Mouse (Mus musculus): Measurements from ENCODE around the gene Gimap7.

Gene Gimap7

DNA sequence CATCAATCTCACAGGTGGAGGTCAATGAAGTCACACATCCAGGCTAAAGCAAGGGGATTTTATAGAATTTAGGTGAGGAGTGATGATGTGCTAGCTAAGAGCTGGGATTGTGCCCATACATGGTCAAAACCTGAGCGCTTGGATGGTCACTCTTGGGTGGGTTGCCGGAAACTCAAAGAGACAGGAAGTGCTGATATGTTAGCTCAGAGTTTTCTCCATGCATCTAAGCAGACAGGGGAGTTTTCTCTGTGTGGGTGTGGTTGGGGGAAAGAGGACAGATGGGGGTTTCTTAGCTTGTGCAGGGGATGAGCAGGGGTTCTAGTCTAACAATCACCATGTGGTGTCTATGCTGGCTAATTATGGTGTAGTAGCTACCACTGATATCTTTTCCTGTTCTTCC is 29.1 kb upstream of the Gimap7 start:
- in situ Hi-C loops (cut with MboI; ENCODE audit: low sequenced_read_pairs) = no loop called here

DNA sequence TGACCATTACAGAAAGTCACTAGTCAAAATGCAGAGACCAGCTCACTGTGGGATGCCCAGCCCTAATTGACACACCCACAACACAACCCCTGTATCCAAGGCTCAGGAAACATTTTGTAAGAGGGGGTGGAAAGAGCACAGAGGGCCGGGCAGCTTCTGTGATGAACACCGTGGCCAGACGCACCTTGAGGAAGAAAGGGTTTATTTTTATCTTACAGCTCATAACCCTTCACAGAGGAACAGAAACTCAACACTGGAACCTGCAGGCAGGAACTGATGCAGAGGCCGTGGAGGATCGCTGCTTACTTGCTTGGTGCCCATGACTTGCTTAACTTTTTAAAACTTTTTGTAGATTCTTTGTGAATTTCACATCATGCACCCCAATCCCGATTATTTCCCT is 25.5 kb upstream of the Gimap7 start:
- in situ Hi-C loops (cut with MboI; ENCODE audit: low sequenced_read_pairs) = no loop called here

DNA sequence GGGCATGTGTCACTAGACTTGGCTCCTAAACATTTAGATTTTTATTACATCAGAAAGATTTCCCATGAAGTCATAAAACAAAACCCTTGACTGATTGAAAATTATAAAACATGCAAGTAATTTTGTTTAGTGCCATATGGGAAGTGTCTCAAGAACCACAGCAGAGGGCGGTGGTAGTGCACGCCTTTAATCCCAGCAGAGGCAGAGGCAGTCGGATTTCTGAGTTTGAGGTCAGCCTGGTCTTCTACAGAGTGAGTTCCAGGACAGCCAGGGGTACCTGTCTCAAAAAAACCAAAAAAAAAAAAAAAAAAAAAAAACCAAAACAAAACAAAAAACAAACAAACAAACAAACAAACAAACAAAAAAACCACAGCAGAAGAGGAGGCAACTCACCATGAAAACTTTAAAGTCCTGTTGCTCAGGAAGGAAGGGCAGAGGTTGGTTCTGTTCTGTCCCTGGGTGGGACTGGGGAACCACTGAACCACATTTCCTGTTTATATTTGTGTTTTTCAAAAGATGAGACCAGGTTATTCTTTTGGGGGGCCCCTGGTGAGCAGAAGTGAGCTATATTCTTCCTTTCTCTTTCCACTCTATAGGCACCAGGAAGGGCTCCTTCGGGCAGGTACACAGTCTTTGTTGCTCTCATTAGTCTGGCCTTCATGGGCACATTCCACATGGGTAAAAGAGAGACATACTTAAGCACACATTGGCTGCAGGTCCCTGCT is 21.4 kb upstream of the Gimap7 start:
- in situ Hi-C loops (cut with MboI; ENCODE audit: low sequenced_read_pairs) = no loop called here

DNA sequence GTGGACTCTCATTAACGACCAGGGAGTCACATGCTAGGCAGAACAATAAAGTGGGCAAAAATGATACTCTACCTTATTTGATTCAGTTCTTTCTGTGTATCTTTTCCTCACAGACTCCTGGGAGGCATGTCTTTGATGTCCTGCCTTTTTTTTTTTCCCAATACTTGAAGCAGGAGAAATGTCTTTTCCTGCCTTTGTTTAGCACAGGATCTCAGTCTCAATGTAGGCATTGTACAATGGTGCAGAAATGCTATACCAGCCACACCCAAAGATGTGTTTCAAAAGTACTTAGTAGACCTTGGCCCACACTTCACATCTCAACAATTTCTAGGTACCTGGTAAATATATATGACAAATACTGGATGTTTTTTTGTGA is 20.9 kb upstream of the Gimap7 start:
- in situ Hi-C loops (cut with MboI; ENCODE audit: low sequenced_read_pairs) = no loop called here

DNA sequence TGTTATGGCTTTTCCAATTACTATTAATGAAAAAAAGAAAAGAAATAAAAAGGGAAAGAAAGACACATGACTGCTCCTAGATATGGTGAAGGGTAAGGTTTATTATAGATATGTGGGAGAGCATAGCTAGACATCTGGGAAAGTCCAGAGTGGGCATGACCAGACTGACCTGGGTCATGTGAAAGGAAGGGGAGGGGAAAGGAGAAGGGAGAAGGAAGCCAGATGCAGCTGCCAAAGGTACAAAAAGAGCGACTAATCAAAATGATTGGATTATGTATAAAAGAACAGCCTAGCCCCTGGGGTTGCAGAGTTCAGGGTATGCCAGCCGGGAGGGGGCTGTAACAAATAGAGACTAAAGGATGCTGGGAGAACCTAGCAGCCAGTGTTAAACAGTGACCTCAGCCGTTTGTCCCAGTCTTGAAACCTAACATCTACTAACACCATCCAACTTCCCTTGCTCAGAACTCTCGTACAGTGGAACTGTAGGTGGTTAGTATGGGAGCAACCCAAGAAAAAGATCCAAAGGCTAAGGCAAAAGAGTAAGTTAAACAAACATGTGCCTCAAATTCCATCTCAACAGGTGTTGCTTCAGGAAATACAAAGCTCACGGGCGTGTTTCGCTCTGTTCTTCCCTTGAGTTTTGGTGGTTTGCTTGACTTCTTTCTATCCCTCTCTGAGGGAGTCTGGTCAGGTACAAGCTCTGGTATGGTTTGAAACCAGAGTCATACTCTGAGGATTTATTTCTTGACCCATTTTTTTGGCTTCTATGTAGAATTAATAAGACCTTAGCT is 20.2 kb upstream of the Gimap7 start:
- in situ Hi-C loops (cut with MboI; ENCODE audit: low sequenced_read_pairs) = no loop called here

DNA sequence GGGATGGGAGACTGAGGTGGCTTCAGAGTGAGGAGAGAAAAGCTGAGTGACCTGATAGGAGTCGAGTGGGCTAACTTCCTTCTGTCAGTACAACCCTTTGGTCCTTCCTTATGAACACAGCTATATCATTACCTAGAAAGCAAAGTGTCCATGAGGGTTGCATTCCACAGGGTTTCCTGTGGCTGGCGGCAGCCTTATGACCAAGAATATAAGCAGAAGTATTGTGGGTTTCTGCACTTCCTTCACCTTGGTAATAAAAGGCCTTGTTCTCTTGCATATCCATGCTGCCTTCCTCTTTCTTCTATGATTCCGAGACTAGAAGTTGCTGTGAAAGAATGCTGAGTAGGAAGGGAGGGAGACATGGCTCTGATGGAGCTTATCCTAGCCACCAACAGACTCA is 19.5 kb upstream of the Gimap7 start:
- in situ Hi-C loops (cut with MboI; ENCODE audit: low sequenced_read_pairs) = no loop called here

DNA sequence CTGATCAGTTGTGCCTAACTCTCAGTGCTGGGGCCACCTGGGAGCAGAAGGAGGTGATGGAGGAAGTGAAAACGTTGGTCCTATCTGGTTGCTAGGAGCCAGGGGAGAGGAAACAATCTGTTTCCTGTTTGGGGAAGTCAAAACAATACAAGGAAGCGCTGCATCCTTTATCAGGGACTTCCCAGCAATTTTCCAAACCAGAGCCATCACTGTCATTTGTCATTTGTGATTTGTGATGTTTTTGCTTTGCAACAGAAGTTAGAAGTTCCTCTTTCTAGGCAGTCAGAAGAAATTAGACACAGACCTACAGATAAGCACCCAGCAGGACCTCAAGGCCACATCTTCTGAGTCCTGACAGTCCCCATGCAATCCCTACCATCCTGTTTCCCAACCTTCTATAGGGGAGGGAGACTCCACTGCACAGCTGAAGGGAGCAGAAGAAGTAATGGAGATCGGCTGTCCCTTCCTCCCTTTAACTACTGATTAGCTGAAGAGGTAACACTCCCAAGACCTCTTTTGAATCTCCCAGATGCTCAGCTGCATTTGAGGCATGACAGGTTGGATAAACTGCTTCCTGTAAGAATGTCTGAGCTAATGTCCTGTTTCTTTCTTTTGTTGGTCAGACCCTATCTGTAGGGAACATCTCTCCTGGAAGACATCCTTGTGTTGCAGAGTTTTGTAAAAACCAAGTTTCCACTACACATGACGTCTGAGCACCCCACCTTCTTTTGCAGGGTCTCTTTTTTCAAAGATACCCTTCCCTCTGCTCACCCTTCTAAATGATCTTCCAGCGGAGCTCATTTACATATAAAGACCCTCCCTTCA is 18.0 kb upstream of the Gimap7 start:
- in situ Hi-C loops (cut with MboI; ENCODE audit: low sequenced_read_pairs) = no loop called here

DNA sequence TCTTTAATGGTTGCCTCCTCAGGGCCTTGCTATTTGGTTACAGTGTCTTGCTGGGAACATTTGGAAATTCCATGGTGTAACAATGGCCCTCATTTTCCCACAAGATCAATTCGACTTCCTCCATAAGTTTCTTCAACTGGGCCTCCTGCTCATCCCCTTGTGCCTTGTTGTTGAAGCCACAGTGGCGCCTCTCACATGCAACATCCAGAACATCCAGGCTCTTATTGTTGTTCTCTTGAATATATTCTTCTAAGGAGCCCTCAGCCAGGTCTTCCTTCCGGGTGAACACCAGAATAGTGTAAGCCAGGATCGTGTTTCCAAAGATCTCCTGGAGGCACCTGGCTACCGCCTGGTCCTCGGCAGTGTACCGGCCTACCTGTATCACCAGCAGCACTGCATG is 16.3 kb upstream of the Gimap7 start:
- in situ Hi-C loops (cut with MboI; ENCODE audit: low sequenced_read_pairs) = no loop called here

DNA sequence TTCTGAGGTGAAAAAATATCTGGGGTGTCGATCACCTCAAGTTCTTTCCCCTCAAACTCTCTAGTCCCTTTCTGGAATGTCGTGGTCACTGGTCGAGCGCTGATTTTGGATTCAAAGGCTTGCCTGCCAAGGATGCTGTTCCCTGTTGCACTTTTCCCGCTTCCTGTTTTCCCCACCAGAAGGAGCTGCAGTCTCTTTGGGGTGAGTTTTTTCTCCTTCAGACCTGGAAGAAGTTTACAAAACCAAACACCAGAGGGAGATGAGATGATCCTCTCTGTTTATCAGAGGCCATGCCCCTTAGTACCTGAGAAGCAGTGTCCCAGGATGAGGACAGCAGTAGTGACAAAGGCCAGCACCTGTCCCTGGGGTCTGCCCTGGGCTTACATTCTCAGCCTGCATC is 15.8 kb upstream of the Gimap7 start:
- in situ Hi-C loops (cut with MboI; ENCODE audit: low sequenced_read_pairs) = no loop called here

DNA sequence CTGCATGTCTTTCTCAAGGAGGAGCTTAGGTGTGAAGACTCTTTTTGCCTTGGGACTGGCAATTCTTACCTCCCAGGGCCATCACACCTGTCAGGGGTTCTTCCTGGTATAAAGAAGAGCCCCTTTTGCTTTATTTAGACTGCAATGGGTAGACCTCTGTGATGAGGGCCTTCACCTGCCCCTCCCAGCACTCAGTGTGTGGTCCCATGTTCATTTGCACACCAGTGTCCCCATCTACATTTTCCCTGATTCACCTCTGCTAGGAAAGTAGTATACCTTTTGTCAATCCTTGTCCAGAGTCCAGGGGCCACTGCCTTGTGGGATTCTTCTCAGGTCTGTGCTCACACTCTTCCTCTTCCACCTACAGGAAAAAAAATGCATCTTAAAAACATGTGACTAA is 14.3 kb upstream of the Gimap7 start:
- in situ Hi-C loops (cut with MboI; ENCODE audit: low sequenced_read_pairs) = no loop called here

DNA sequence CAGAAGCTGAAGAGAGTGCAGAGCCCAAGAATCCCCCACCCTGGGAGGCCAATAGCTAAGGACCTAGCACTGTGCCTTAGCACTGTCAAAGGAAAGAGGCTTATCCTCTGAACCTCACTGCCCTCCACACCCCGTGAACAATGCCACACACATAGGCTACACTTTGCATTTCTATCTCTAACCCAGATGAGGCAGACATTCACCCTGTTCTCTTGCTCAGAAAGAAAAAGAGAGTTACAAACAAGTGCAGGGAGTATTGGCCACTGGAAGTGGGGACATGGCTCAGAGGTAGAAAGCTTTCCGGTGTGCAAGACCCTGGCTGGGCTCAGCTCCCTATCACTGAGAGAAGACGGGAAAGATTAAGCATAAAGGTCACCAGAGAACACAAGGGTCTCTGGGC is 12.3 kb upstream of the Gimap7 start:
- in situ Hi-C loops (cut with MboI; ENCODE audit: low sequenced_read_pairs) = no loop called here

DNA sequence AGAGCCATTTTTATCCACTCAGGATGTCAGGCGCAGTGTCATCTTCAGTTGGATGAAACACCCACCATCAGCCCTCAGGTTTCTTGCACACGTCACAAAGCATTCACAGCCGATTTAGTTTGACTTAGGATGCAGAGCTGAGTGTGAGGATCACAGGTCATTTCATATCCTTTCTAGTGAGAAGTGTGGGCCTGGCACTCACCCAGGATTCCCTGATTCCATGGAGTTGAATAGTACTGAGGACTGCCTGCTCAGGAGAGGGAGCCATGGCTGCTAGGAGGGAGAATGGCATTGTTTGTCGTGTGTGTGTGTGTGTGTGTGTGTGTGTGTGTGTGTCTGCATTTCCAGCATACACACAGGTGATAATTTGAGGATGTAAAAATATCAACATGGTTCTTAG is 1.9 kb downstream of the Gimap7 start:
- in situ Hi-C loops (cut with MboI; ENCODE audit: low sequenced_read_pairs) = no loop called here

DNA sequence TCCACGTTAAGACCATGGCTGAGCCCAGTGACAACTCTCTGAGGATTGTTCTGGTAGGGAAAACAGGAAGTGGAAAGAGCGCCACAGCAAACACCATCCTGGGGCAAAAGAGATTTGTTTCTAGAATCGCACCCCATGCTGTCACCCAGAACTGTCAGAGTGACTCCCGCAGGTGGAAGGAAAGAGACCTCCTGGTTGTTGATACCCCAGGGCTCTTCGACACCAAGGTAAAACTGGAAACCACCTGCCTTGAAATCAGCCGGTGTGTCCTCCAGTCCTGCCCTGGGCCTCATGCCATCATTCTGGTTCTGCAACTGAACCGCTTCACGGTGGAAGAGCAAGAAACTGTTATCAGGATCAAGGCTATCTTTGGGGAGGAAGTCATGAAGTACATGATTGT is 5.0 kb downstream of the Gimap7 start:
- in situ Hi-C loops (cut with MboI; ENCODE audit: low sequenced_read_pairs) = no loop called here

DNA sequence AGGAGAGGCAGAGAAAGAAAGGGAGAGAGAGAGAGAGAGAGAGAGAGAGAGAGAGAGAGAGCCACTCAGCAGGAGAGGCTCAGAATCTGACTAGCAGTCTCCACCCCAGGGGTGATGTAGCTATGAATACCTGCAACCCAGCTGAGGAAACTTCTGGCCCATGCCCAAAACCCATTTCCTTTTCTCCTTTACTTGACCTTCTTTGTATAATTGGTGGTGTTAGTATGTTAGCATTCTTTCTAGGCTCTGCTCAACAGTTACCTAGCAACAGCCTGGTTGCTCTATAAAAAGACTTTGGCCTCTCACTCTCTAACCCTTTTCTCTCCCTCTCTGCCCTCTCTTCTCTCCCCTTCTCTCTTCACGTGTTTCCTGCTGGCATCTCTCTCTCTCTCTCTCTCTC is 7.1 kb downstream of the Gimap7 start:
- in situ Hi-C loops (cut with MboI; ENCODE audit: low sequenced_read_pairs) = no loop called here

DNA sequence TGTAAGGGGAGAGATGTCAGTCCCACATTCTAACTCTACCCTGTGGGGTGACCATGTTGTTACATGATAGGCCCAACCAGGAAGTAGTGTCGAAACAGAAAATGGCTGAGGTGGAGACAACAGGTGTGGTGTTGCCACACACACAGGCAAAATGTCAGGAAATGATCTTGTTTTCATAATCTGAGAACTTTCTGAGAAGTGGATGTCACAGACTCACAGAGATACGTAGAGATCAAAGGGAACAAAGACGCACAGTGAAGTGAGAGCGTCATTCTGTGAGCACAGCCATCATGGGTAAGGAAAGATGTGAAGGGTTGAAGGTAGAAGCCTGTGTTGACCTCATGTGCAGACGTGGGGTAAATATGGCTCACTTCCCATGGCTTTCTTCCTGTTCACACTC is 9.3 kb downstream of the Gimap7 start:
- in situ Hi-C loops (cut with MboI; ENCODE audit: low sequenced_read_pairs) = no loop called here

DNA sequence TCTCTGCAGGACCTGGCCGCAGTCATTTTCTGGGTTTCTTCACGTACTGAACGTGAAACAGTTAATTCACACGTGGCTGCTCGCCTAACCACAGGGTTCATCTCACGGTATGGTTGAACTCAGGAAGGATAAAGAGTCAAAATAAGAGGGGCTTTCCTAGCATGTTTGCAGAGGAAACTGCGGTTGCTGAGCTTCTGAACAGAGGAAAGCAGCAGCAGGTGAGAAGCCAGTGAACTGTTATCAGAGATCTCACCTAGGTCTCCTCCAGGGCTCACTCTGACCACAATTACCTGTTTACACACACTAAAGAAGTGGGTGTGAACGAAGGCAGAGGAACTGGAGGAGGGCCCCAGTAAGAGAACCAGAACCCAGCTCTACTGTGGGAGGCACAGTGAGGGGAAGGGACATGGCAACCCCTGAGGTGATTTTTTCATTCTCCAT is 14.5 kb downstream of the Gimap7 start:
- in situ Hi-C loops (cut with MboI; ENCODE audit: low sequenced_read_pairs) = no loop called here

DNA sequence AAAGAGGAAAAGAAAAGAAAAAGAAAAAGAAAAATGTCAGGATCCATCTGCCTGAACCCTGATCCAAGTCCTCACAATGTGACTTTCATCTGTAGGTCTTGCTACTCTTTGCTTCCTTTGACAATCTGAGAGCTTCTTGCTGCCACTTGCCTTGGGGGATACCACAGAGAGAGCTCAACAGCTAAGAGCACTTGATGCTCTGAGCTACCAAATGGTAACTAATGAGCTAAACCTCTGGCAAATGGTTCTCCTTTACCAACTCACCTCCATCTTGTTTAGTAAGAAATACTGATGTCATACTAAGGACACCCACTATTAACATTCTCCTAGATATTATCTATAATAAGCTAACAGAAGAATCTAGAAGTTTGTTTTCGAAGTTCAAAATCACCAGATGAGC is 15.2 kb downstream of the Gimap7 start:
- in situ Hi-C loops (cut with MboI; ENCODE audit: low sequenced_read_pairs) = no loop called here

DNA sequence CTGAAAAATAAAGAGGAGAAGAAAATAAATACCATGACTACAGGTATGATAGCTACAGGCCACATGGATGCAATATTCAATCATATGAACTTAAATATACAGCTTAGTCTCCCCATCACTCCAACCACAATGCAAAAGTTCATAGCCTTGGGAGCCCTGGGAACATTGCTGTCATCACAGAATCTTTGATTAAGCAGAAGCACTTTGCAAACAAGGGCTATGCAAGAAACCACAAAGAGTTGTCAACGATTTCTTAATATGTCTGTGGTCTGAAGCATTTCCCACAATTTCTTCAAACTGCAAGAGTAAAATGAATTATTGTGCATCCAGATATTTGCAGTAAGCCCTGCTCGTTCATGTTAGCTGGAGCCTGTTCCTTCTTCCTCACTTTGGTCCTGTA is 18.6 kb downstream of the Gimap7 start:
- in situ Hi-C loops (cut with MboI; ENCODE audit: low sequenced_read_pairs) = no loop called here

DNA sequence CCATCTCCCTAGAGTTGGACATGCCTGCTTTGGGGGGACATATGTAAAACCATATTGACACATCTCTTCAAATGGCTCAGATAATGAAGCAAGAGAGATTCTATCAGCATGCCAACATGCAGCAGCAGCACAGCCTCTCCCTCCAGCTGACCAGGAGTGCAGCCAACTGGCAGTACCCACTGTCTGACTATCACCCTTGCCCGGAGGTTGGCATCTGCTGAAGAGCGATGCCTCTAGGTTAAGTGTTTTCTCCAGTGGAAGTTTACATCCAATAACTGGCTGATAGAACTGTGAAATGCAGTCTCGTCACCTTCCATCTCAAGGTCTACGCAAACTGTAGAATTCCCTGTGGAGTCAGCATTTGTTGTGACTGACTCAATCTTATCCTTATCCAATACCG is 19.3 kb downstream of the Gimap7 start:
- in situ Hi-C loops (cut with MboI; ENCODE audit: low sequenced_read_pairs) = no loop called here

DNA sequence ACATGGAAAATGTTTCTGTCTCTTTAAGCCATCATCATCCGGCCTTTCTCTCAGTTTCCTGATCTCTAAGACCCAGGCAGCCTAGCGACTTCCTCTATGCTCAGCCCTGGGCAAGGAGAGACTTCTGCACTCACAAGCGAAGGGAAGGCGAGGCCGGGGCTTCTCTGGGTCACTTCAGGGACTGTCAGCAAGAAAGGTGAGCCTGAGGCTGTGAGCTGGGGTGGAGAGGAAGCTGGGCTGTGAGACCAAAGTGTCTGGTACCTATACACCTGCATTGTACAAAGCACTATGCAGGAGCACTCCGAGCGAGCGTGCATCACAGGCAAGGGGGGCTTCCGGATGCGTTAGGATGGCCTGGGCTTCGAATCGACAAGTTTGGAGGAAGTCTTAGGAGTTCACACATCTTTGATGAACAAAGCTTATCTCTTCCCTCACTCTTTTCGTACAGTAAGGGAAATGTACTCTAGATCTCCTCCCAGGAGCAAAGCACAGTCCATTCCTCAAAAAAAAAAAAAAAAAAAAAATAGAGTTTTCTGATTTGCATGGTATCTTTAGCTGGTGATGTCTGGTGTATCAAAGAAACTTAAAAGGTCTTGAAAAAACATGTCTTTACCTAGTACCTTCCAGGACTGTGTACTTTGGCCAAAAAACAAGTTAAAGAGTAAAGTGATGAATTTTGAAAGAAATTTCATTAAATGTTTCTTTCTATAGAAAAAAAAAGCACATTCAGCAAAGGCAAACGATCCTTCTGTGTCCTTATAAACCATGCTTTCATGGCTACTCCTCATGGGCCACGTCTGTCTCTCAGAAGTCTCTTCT is 20.7 kb downstream of the Gimap7 start, which contains the start of gene Gimap1:
Gene Gimap1 (plus strand): TSS at position 94 of the 819 bp plus-strand sequence.
- in situ Hi-C loops (cut with MboI; ENCODE audit: low sequenced_read_pairs) = no loop called here

DNA sequence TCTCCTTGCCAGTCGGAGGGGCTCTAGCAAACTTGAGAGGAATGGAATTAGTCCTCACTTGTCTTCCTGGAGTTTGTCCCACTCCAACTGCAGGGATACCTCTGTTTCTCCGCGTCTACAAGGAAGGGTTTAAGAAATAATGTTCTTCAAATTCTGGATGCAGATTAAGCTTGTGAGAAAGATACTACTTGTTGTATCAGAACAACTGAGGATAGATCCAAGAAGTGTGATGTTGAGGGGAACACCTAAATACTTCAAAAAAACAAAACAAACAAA is 21.3 kb downstream of the Gimap7 start:
- in situ Hi-C loops (cut with MboI; ENCODE audit: low sequenced_read_pairs) = no loop called here

Measured in CH12F3 (cell line).